Mouse (Mus musculus) CD8-positive naive resting alpha-beta T cell, adult 2 months (primary cell): ENCODE data around the gene I830077J02Rik.
A peak's percentile ranks its signal among the peaks of the same experiment; 100 is the strongest.

Experiments
- DNase-seq, 2 experiments: peaks; one replicate each; pipeline ENCODE4 v3.0.0; 2022; ENCODE audit warnings: low read depth in 2 of 2, low spot score in 2 of 2

I830077J02Rik gene

GRCm38 (mm10) chr3:105894601-105895592, 37.6 kb downstream of the I830077J02Rik start:
- DNase-seq: peak; percentile 85 to 88

GRCm38 (mm10) chr3:105893941-105894391, 38.5 kb downstream of the I830077J02Rik start:
- no peak for DNase-seq

- peak in 1 of 2 experiments; percentile 64 for DNase-seq
Measured at GRCm38 (mm10) chr3:105892572-105893495, 39.6 kb downstream of the I830077J02Rik start.

GRCm38 (mm10) chr3:105891760-105892571, 40.5 kb downstream of the I830077J02Rik start:
- peak; percentile 66 to 76 for DNase-seq

- DNase-seq: no peak
Measured at GRCm38 (mm10) chr3:105891141-105891540, 41.3 kb downstream of the I830077J02Rik start.

GRCm38 (mm10) chr3:105890220-105890619, 42.2 kb downstream of the I830077J02Rik start:
- no peak for DNase-seq

- DNase-seq: no peak
Measured at GRCm38 (mm10) chr3:105888961-105889360, 43.5 kb downstream of the I830077J02Rik start.

- no peak for DNase-seq
Measured at GRCm38 (mm10) chr3:105883111-105883510, 49.4 kb downstream of the I830077J02Rik start.

GRCm38 (mm10) chr3:105882105-105882504, 50.4 kb downstream of the I830077J02Rik start:
- no peak for DNase-seq

- DNase-seq: no peak
Measured at GRCm38 (mm10) chr3:105880419-105880818, 52.0 kb downstream of the I830077J02Rik start.

GRCm38 (mm10) chr3:105878751-105879150, 53.7 kb downstream of the I830077J02Rik start:
- no peak for DNase-seq

GRCm38 (mm10) chr3:105877919-105878318, 54.5 kb downstream of the I830077J02Rik start:
- no peak for DNase-seq

- DNase-seq: no peak
Measured at GRCm38 (mm10) chr3:105877252-105877803, 55.1 kb downstream of the I830077J02Rik start.

- DNase-seq: no peak
Measured at GRCm38 (mm10) chr3:105876022-105876421, 56.4 kb downstream of the I830077J02Rik start.
